Mouse (Mus musculus): ENCODE data around the gene Espnl. TPM values are rescaled to one million over a fixed set of nuclear protein-coding genes. Genes with fewer than 3 reads are reported as not detected.

Gene Espnl
- total RNA-seq, 1 experiment = 0.40 TPM

DNA sequence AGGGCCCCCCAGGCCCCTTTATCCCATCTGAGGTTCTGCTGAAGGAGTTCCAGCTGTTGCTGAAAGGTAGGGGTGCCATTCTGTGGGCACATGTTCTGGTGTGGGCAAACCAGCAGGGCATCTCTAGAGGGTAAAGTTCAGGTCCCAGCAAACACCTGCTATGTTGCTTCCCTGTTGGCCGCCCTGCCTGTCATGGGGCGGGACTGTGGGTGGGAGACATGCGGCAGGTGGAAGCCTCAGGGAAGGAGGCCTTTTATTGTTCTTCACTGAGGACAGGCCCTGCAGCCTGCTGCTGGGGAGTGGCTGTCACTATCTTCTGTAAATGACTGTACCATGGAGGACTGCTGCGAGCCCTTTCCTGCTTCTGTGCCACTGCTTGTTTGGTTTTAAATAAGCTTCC lies 47.5 kb downstream of the Espnl start:
- in situ Hi-C loops (cut with MboI; ENCODE audit: low sequenced_read_pairs in 2 of 2, unreplicated experiment in 2 of 2) = no loop called here
- Histone ChIP-seq H3K27ac (ENCODE audit: insufficient read depth, low read depth, low read length, poor library complexity, severe bottlenecking) (no peak overlapping the region), H3K36me3 (ENCODE audit: control insufficient read depth, insufficient read depth, low read length, poor library complexity, severe bottlenecking) (peaks cover 30% of the 10 kb centered on the region), H3K4me3 (ENCODE audit: insufficient read depth in 1 of 2, low read depth in 1 of 2, low read length in 2 of 2, poor library complexity in 1 of 2, severe bottlenecking in 1 of 2) (no peak overlapping the region), H3K4me1 (ENCODE audit: control insufficient read depth in 2 of 2, insufficient read depth in 2 of 2, low read length in 2 of 2, poor library complexity in 1 of 2) (peaks cover 2 to 5% of the 10 kb centered on the region in 2 experiments; a peak in 2 of 4 replicates), H3K9me3 (ENCODE audit: control insufficient read depth, insufficient read depth, low read depth, low read length) (no peaks in the 10 kb centered on the region), H3K9ac (ENCODE audit: insufficient read depth, low read depth, low read length, poor library complexity, severe bottlenecking) (no peak overlapping the region)
- no peak for DNase-seq (ENCODE audit: low read depth, low spot score)
- TF ChIP-seq CHD2 (IDR thresholded peaks at IDR 0.05; ENCODE audit: low read depth, low read length) (no peak), ZC3H11A (IDR thresholded peaks at IDR 0.05; ENCODE audit: borderline replicate concordance, low read depth, low read length) (no peak), MAFK (IDR thresholded peaks at IDR 0.05; ENCODE audit: insufficient read depth, low read depth, low read length) (no peak), HCFC1 (IDR thresholded peaks at IDR 0.05; ENCODE audit: borderline replicate concordance, insufficient read depth, low read length) (no peak), ZNF384 (IDR thresholded peaks at IDR 0.05; ENCODE audit: low read depth, low read length) (no peak)

DNA sequence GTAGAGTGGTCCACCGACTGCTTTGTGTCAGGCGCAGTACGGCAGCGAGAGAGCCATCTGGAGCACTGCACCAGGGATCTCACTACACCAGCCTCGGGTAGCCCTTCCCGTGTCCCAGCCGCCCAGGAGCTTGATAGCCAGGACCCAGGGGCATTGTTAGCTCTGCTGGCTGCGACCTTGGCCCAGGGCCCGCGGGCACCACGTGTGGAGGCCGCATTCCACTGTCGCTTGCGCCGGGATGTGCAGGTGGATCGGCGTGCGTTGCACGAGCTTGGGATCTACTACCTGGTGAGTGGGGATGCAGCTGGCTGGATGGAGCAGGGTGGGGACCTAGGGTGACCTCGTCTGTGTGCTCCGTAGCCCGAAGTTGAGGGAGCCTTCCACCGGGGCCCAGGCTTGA lies 48.2 kb downstream of the Espnl start:
- 0 out of 4 replicates have a peak overlapping the region, but pooled peaks of 1 of the 2 experiments have one; percentile 2 for H3K4me3 ChIP-seq (ENCODE audit: insufficient read depth in 1 of 2, low read depth in 1 of 2, low read length in 2 of 2, poor library complexity in 1 of 2, severe bottlenecking in 1 of 2)
- H3K4me1 ChIP-seq (ENCODE audit: control insufficient read depth in 2 of 2, insufficient read depth in 2 of 2, low read length in 2 of 2, poor library complexity in 1 of 2) = peaks cover 2 to 5% of the 10 kb centered on the region in 2 experiments; a peak in 2 of 4 replicates
- TF ChIP-seq CHD2 (IDR thresholded peaks at IDR 0.05; ENCODE audit: low read depth, low read length) (no peak), HCFC1 (IDR thresholded peaks at IDR 0.05; ENCODE audit: borderline replicate concordance, insufficient read depth, low read length) (no peak), MAFK (IDR thresholded peaks at IDR 0.05; ENCODE audit: insufficient read depth, low read depth, low read length) (no peak), ZNF384 (IDR thresholded peaks at IDR 0.05; ENCODE audit: low read depth, low read length) (no peak), ZC3H11A (IDR thresholded peaks at IDR 0.05; ENCODE audit: borderline replicate concordance, low read depth, low read length) (no peak)
- in situ Hi-C loops (cut with MboI; ENCODE audit: low sequenced_read_pairs in 2 of 2, unreplicated experiment in 2 of 2) = no loop called here
- no peak for DNase-seq (ENCODE audit: low read depth, low spot score)
- H3K36me3 ChIP-seq (ENCODE audit: control insufficient read depth, insufficient read depth, low read length, poor library complexity, severe bottlenecking) = peaks cover 34% of the 10 kb centered on the region
- no peak overlapping the region for H3K27ac ChIP-seq (ENCODE audit: insufficient read depth, low read depth, low read length, poor library complexity, severe bottlenecking)
- no peaks in the 10 kb centered on the region for H3K9me3 ChIP-seq (ENCODE audit: control insufficient read depth, insufficient read depth, low read depth, low read length)
- H3K9ac ChIP-seq (ENCODE audit: insufficient read depth, low read depth, low read length, poor library complexity, severe bottlenecking) = no peak overlapping the region

DNA sequence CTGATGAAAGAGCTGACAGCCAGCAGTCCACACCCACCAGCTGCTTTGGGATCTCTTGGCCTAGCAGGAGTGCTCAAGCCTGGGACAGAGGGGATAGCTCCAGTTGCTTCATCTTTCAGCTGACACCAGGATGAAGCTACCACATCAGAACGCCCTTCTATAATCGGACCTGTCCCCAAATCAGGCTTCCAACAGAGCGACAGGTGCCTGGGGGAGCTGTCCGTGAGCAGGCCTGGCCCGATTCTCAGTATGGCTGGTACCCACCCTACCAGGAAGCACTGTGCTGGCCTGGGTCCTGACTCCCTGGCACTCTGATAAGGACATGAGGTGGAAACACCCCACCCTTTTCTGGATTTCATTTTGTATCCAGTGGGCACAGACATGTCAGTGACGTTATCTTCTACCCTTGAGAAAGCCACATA lies 51.5 kb downstream of the Espnl start:
- Histone ChIP-seq H3K36me3 (ENCODE audit: control insufficient read depth, insufficient read depth, low read length, poor library complexity, severe bottlenecking) (peaks cover 63% of the 10 kb centered on the region), H3K4me1 (ENCODE audit: control insufficient read depth in 2 of 2, insufficient read depth in 2 of 2, low read length in 2 of 2, poor library complexity in 1 of 2) (peaks cover 2 to 5% of the 10 kb centered on the region in 2 experiments; a peak in 2 of 4 replicates), H3K4me3 (ENCODE audit: insufficient read depth in 1 of 2, low read depth in 1 of 2, low read length in 2 of 2, poor library complexity in 1 of 2, severe bottlenecking in 1 of 2) (no peak overlapping the region), H3K9me3 (ENCODE audit: control insufficient read depth, insufficient read depth, low read depth, low read length) (no peaks in the 10 kb centered on the region), H3K27ac (ENCODE audit: insufficient read depth, low read depth, low read length, poor library complexity, severe bottlenecking) (no peak overlapping the region), H3K9ac (ENCODE audit: insufficient read depth, low read depth, low read length, poor library complexity, severe bottlenecking) (no peak overlapping the region)
- no peak for DNase-seq (ENCODE audit: low read depth, low spot score)
- TF ChIP-seq ZC3H11A (IDR thresholded peaks at IDR 0.05; ENCODE audit: borderline replicate concordance, low read depth, low read length) (no peak), MAFK (IDR thresholded peaks at IDR 0.05; ENCODE audit: insufficient read depth, low read depth, low read length) (no peak), HCFC1 (IDR thresholded peaks at IDR 0.05; ENCODE audit: borderline replicate concordance, insufficient read depth, low read length) (no peak), CHD2 (IDR thresholded peaks at IDR 0.05; ENCODE audit: low read depth, low read length) (no peak), ZNF384 (IDR thresholded peaks at IDR 0.05; ENCODE audit: low read depth, low read length) (no peak)
- in situ Hi-C loops (cut with MboI; ENCODE audit: low sequenced_read_pairs in 2 of 2, unreplicated experiment in 2 of 2) = no loop called here

DNA sequence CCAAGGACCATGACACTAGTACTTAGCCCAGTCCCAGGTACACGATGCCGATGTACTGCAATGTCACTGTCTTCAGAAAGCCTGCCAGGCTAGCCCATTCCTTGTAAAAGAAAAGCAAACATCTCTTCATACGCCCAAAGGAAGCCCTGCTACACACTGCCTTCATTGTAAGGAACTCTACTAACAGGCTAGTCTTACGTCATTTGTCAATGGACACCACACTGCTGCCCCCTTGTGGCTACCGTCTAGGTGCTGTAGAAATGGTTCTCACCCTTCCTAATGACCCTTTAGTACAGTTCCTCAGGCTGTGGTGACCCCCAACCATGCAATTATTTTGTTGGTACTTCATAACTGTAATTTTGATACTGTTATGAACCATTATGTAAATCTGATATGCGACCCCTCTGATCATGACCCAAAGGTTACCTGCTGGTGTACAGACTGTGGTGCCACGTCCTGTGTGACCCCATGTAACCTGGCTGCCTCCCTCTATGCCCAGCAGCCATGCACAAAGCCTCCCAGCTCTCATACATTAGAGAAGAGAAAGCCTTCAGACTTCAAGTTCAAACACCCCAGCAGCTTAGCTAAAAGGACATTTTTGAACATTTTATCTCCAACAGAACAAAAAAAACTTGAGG lies 58.7 kb downstream of the Espnl start:
- Histone ChIP-seq H3K27ac (ENCODE audit: insufficient read depth, low read depth, low read length, poor library complexity, severe bottlenecking) (no peak overlapping the region), H3K9me3 (ENCODE audit: control insufficient read depth, insufficient read depth, low read depth, low read length) (no peaks in the 10 kb centered on the region), H3K9ac (ENCODE audit: insufficient read depth, low read depth, low read length, poor library complexity, severe bottlenecking) (no peak overlapping the region), H3K36me3 (ENCODE audit: control insufficient read depth, insufficient read depth, low read length, poor library complexity, severe bottlenecking) (peaks cover 68% of the 10 kb centered on the region), H3K4me3 (ENCODE audit: insufficient read depth in 1 of 2, low read depth in 1 of 2, low read length in 2 of 2, poor library complexity in 1 of 2, severe bottlenecking in 1 of 2) (no peak overlapping the region), H3K4me1 (ENCODE audit: control insufficient read depth in 2 of 2, insufficient read depth in 2 of 2, low read length in 2 of 2, poor library complexity in 1 of 2) (peaks cover 0 to 2% of the 10 kb centered on the region in 2 experiments; a peak in 1 of 4 replicates)
- in situ Hi-C loops (cut with MboI; ENCODE audit: low sequenced_read_pairs in 2 of 2, unreplicated experiment in 2 of 2) = no loop called here
- DNase-seq (ENCODE audit: low read depth, low spot score) = peak; percentile 57
- TF ChIP-seq MAFK (IDR thresholded peaks at IDR 0.05; ENCODE audit: insufficient read depth, low read depth, low read length) (no peak), HCFC1 (IDR thresholded peaks at IDR 0.05; ENCODE audit: borderline replicate concordance, insufficient read depth, low read length) (no peak), ZNF384 (IDR thresholded peaks at IDR 0.05; ENCODE audit: low read depth, low read length) (no peak), ZC3H11A (IDR thresholded peaks at IDR 0.05; ENCODE audit: borderline replicate concordance, low read depth, low read length) (no peak), CHD2 (IDR thresholded peaks at IDR 0.05; ENCODE audit: low read depth, low read length) (no peak)

Data from ES-E14 (cell line).